Mouse (Mus musculus) heart, embryonic 10.5 days (tissue): ENCODE results near the gene Zdhhc22. TPM values are rescaled to one million over a fixed set of nuclear protein-coding genes. Genes with fewer than 3 reads are reported as not detected.

Source experiments
- DNase-seq: peaks from one replicate; pipeline ENCODE4 v3.0.0-alpha.2; 2017; ENCODE audit warnings: low spot score
- H3K27ac ChIP-seq: fragments of 300-500 bp; sonication (generic); 2 replicates; pipeline ENCODE4 v1.5.1; 2016; ENCODE audit warnings: mild to moderate bottlenecking
- H3K27me3 ChIP-seq: fragments of 300-500 bp; sonication (generic); 2 replicates; pipeline ENCODE4 v1.6.1; 2016; ENCODE audit warnings: mild to moderate bottlenecking; ENCODE audit not compliant: poor library complexity, insufficient read depth, severe bottlenecking
- H3K36me3 ChIP-seq: fragments of 300-500 bp; sonication (generic); 2 replicates; pipeline ENCODE4 v1.6.1; 2016; ENCODE audit warnings: mild to moderate bottlenecking, moderate library complexity
- H3K4me1 ChIP-seq: fragments of 300-500 bp; sonication (generic); 2 replicates; pipeline ENCODE4 v1.6.1; 2016; ENCODE audit warnings: mild to moderate bottlenecking
- H3K4me3 ChIP-seq: fragments of 300-500 bp; sonication (generic); 2 replicates; pipeline ENCODE4 v1.5.1; 2016; ENCODE audit warnings: mild to moderate bottlenecking, moderate library complexity
- H3K9me3 ChIP-seq: fragments of 300-500 bp; sonication (generic); 2 replicates; pipeline ENCODE4 v1.6.1; 2016; ENCODE audit warnings: mild to moderate bottlenecking, moderate library complexity
- WGBS: fragments of 180-500 bp; shearing (Covaris S2); methylation state at CpG from one replicate; pipeline ENCODE4 v1.1.7; 2016; 5-methylcytosine and 5-hydroxymethylcytosine counted together
- polyA plus RNA-seq: library from polyadenylated mRNA; unstranded; fragments of >200 nt; fragmentation: Nextera tagmentation; extraction: Ambion mirVana; gene quantifications from 2 replicates; pipeline ENCODE4 v1.2.1, GENCODE M21; 2016

The Zdhhc22 gene
- polyA plus RNA-seq, 1 experiment from 2014 or later, result not detected

- H3K27ac ChIP-seq, result no peak overlapping the region
- peaks cover 16% of the 10 kb centered on the region for H3K4me1 ChIP-seq
- peaks cover 88% of the 10 kb centered on the region for H3K27me3 ChIP-seq
- no peaks in the 10 kb centered on the region for H3K9me3 ChIP-seq
- H3K36me3 ChIP-seq, result no peaks in the 10 kb centered on the region
- DNase-seq, result no peak
- WGBS, result 8% methylated on average over 15 of the region's 15 CpGs
- H3K4me3 ChIP-seq, result peak overlapping the region; percentile 43; the same call in 1 of the 2 replicates
Measured at GRCm38 (mm10) chr12:86989378-86989777, 852 bp downstream of the Zdhhc22 start.

GRCm38 (mm10) chr12:86988227-86988626, 2.0 kb downstream of the Zdhhc22 start:
- Histone ChIP-seq H3K36me3 (no peaks in the 10 kb centered on the region), H3K9me3 (no peaks in the 10 kb centered on the region), H3K4me1 (peaks cover 21% of the 10 kb centered on the region), H3K27ac (no peak overlapping the region), H3K4me3 (no peak overlapping the region), H3K27me3 (peaks cover 94% of the 10 kb centered on the region)
- WGBS, result 36% methylated on average over 16 of the region's 16 CpGs
- no peak for DNase-seq

DNA sequence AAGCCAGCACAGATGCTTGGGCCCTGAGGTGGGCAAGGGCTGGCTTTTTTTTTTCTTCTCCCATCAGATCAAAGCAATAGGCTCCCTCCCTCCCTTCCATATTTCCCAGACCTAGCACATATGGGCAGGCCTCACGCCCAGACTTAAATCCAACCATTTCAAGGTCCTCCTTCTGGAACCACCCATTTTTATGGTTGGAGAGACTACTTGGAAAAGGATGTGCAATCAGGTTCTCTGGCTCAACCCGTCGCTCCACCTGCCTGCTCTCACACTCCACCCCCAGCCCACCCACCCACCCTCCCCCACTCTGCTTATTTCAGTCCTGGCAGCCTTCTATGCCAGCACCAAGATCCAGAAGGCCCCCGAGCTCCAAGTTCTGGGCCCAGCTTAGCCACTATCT, 3.7 kb downstream of the Zdhhc22 start:
- no peak for DNase-seq
- H3K27me3 ChIP-seq, result peaks cover 100% of the 10 kb centered on the region
- no peaks in the 10 kb centered on the region for H3K36me3 ChIP-seq
- H3K27ac ChIP-seq, result no peak overlapping the region
- WGBS, result 65% methylated on average over 4 of the region's 4 CpGs
- H3K4me1 ChIP-seq, result peaks cover 23% of the 10 kb centered on the region
- no peaks in the 10 kb centered on the region for H3K9me3 ChIP-seq
- H3K4me3 ChIP-seq, result no peak overlapping the region

- Histone ChIP-seq H3K4me1 (peaks cover 11% of the 10 kb centered on the region; the same call in 1 of the 2 replicates), H3K36me3 (no peaks in the 10 kb centered on the region), H3K4me3 (no peak overlapping the region), H3K27ac (no peak overlapping the region), H3K9me3 (no peaks in the 10 kb centered on the region), H3K27me3 (peaks cover 97% of the 10 kb centered on the region)
- 5% methylated on average over 6 of the region's 6 CpGs for WGBS
- no peak for DNase-seq
Measured at GRCm38 (mm10) chr12:86984194-86984555, 6.1 kb downstream of the Zdhhc22 start.

DNA sequence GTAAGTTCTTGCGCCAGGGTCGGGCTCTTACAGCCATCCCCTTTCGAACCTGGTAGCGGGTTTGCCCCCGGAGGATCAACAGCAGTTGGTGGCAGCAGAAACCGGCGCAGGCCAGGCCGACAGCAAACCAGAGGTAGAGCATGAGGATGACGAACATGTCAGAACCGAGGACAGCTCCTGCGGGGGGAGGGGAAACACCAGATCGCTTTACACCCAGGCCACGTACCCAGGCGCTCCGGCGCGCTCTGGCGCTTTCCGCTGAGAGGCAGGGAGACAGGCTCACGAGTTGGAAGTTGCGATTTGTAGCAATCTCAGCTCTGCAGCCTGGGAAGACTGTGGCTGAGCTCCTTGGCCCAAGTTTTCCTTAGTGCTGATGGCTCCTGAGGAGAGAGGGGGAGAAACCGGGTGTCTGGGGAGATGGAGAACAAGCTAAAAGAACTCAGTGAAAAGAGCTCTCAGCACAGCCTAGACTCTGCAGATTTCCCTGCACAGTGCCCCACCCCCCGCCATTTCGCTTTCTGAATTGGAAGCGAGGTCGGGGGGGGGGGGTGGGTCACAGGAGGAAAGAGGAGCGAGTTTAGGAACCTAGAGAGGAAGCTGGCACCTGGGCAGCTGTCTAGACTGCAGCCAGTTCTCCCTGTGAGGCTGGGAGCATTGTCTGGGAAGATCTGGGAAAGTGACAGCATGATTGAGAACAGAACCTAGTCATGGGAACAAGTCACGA, 6.6 kb downstream of the Zdhhc22 start:
- 3% methylated on average over 28 of the region's 28 CpGs for WGBS
- peak overlapping the region; percentile 19; the same call in 1 of the 2 replicates for H3K4me3 ChIP-seq
- H3K9me3 ChIP-seq, result no peaks in the 10 kb centered on the region
- H3K27me3 ChIP-seq, result peaks cover 97% of the 10 kb centered on the region
- no peaks in the 10 kb centered on the region for H3K36me3 ChIP-seq
- H3K4me1 ChIP-seq, result peaks cover 11% of the 10 kb centered on the region; the same call in 1 of the 2 replicates
- H3K27ac ChIP-seq, result no peak overlapping the region
- peak; percentile 86 for DNase-seq

DNA sequence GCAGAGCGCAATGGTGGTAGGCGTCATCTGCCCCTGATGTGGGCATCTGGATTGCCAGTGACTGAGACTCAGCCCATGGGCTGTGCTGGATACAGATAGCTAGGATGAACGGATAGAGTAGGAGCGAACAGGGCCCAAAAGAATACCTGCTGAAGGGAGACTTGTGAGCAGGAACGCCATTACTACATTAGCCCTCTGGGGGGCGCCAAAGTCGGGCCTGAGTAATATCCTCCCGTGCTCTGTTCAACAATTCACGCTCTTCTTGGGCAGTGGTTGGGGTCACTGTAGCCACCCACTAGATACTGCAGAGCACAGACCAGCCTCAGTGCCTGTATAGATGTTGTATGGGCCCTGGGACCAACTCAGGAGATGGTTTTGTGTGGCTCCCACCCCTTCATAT, 9.1 kb downstream of the Zdhhc22 start:
- H3K9me3 ChIP-seq, result no peaks in the 10 kb centered on the region
- 25% methylated on average over 9 of the region's 9 CpGs for WGBS
- no peak overlapping the region for H3K27ac ChIP-seq
- no peak overlapping the region for H3K4me3 ChIP-seq
- peaks cover 17% of the 10 kb centered on the region; the same call in 1 of the 2 replicates for H3K4me1 ChIP-seq
- H3K27me3 ChIP-seq, result peaks cover 92% of the 10 kb centered on the region
- H3K36me3 ChIP-seq, result no peaks in the 10 kb centered on the region
- no peak for DNase-seq

- Histone ChIP-seq H3K9me3 (no peaks in the 10 kb centered on the region), H3K36me3 (no peaks in the 10 kb centered on the region), H3K27me3 (peaks cover 74% of the 10 kb centered on the region), H3K4me1 (peaks cover 35% of the 10 kb centered on the region), H3K27ac (no peak overlapping the region), H3K4me3 (no peak overlapping the region)
- WGBS, result 19% methylated on average over 15 of the region's 15 CpGs
- DNase-seq, result no peak
Measured at GRCm38 (mm10) chr12:86977833-86978232, 12.4 kb downstream of the Zdhhc22 start.

DNA sequence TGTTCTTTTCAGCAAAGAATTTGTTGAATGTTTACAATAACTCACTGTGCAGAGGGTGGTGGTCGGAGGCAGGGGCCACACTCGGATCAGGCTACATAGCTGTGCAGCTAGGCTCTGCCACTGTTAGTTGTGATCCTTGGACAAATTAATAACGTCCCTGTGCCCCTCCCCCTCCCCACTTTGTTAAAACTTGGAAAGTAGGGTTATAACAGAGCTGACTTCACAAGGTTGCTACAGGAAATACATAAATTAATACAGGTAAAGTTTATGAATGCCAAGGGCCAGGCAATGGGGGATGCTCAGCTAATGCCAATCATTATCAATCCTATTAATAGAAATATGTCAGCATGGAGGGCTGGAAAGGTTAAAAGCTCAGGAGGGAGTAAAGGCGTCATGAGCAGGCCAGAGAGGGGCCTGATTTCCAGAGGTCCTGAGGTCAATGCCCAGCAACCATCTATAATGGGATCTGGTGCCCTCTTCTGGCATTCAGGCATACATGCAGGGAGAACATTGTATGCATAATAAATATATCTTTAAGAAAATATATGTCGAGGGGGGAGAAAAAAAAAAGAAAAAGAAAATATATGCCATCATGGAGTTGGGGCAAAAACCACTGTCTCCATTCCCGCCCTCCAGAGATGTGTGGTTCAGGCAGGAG, 13.6 kb downstream of the Zdhhc22 start:
- 58% methylated on average over 6 of the region's 6 CpGs for WGBS
- H3K27ac ChIP-seq, result no peak overlapping the region
- H3K36me3 ChIP-seq, result no peaks in the 10 kb centered on the region
- H3K27me3 ChIP-seq, result peaks cover 62% of the 10 kb centered on the region
- H3K4me1 ChIP-seq, result peaks cover 35% of the 10 kb centered on the region
- H3K4me3 ChIP-seq, result no peak overlapping the region
- no peaks in the 10 kb centered on the region for H3K9me3 ChIP-seq
- no peak for DNase-seq

- no peak for DNase-seq
- no peaks in the 10 kb centered on the region for H3K36me3 ChIP-seq
- peaks cover 53% of the 10 kb centered on the region for H3K27me3 ChIP-seq
- H3K27ac ChIP-seq, result no peak overlapping the region
- peaks cover 35% of the 10 kb centered on the region for H3K4me1 ChIP-seq
- no peak overlapping the region for H3K4me3 ChIP-seq
- WGBS, result 46% methylated on average over 10 of the region's 10 CpGs
- H3K9me3 ChIP-seq, result no peaks in the 10 kb centered on the region
Measured at GRCm38 (mm10) chr12:86975761-86976160, 14.5 kb downstream of the Zdhhc22 start.

DNA sequence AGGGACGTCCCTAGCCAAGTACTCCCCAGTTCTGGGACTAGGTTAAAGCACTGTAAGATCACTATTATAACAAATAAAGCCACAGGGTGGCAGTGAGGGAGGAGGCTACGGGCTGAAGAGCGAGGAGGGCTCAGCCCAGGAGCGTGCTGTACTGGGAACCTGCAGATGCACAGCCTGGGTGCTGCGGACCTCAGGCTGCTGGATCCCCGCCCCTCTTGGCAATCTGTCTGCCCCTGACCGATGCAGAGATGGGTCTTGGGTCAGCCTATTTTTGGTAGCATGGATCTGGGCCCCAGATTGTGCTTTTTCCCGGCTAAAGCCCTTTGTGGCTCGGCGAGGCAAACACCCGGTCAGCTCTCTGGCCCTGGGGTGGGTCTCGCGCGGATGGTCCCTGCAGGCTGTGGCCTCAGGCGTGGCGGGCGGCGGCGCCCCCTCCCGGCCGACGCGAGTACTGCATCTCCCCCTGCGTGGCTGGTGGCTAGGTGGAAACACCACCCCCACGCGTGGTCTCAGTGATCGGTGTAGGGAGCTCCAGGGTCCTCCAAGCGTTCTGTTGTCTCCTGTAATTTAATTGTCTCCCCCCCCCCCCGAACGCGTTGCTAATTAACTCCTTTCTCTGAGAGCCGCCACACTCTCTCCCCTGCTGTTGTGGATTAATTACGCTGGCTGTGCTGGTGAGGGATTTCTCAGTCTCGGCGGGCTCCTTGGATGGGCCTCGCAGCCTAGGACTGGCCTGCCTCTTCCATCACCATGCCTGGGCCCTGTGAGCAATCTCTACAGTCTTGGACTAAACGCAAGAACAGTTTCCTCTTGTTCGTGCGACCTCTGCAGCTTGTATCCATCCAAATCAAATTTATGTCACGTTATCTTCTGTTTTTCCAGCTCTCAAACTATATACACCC, 15.6 kb downstream of the Zdhhc22 start:
- 7% methylated on average over 40 of the region's 40 CpGs for WGBS
- Histone ChIP-seq H3K36me3 (no peaks in the 10 kb centered on the region), H3K4me3 (peak overlapping the region; percentile 55), H3K4me1 (peaks cover 41% of the 10 kb centered on the region), H3K27ac (peak overlapping the region; percentile 65), H3K27me3 (peaks cover 42% of the 10 kb centered on the region), H3K9me3 (no peaks in the 10 kb centered on the region)
- DNase-seq, result peak; percentile 84

DNA sequence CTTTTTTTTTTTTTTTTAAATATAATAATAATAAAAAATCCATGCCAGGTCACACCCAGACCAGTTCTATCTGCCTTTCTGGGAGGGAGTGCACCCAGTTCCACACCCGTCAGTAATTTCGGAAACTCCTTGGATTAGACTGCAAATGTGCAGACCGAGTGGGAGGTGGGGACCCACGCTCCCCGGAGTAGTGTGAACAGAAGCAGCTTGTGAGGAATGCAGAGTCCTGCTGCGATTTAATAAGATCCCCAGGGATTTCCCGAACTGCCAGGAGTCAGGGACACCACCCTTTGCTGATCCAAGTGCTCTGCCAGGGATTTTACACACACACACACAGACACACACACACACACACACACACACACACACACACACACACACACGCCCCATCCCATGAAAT, 16.5 kb downstream of the Zdhhc22 start:
- 33% methylated on average over 8 of the region's 8 CpGs for WGBS
- Histone ChIP-seq H3K4me1 (peaks cover 50% of the 10 kb centered on the region), H3K36me3 (no peaks in the 10 kb centered on the region), H3K9me3 (no peaks in the 10 kb centered on the region), H3K27me3 (peaks cover 36% of the 10 kb centered on the region), H3K4me3 (no peak overlapping the region), H3K27ac (peak overlapping the region; percentile 65; the same call in 1 of the 2 replicates)
- no peak for DNase-seq

DNA sequence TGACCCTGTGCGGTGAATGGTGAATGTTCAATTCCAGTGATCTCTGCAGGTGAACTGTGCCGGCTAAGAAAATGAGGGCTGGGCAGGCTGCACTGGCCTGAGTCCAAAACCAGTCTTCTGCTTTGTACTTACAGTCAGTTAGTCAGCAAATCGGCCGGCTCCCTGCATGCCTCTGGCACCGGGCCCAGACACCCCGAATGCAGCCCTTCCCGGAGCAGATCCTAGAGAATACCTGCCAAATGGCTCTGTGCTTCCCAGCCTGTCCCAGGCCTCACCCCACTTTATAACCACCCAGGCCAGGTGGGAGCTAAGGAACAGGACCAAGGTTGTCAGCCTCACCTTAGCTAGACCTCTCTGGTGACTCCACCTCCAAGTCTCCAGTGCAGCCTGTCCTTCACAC, 17.0 kb downstream of the Zdhhc22 start:
- no peak for DNase-seq
- 39% methylated on average over 7 of the region's 7 CpGs for WGBS
- H3K9me3 ChIP-seq, result no peaks in the 10 kb centered on the region
- no peaks in the 10 kb centered on the region for H3K36me3 ChIP-seq
- peaks cover 53% of the 10 kb centered on the region for H3K4me1 ChIP-seq
- H3K27me3 ChIP-seq, result peaks cover 31% of the 10 kb centered on the region
- H3K4me3 ChIP-seq, result no peak overlapping the region
- no peak overlapping the region for H3K27ac ChIP-seq

DNA sequence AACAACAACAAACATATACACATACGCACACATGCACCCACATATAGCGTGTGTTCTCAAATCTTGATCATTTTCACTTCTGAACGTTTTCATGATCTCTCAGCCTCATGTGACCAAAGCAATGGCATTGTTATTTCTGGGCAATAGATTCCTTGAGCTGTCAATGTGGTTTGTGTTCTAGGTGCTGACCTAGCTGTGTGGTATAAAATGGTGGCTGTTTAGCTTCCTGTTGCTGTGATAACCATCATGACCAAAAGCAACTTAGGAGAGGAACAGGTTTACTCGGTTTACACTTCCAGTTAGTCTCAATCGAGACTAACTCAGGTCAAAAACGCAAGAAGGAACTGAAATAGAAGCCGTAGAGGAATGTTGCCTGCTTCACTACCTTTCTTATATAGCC, 19.1 kb downstream of the Zdhhc22 start:
- peaks cover 3% of the 10 kb centered on the region; the same call in 1 of the 2 replicates for H3K36me3 ChIP-seq
- no peak overlapping the region for H3K27ac ChIP-seq
- no peak for DNase-seq
- no peak overlapping the region for H3K4me3 ChIP-seq
- peaks cover 49% of the 10 kb centered on the region for H3K4me1 ChIP-seq
- WGBS, result 88% methylated on average over 7 of the region's 7 CpGs
- H3K27me3 ChIP-seq, result peaks cover 15% of the 10 kb centered on the region
- no peaks in the 10 kb centered on the region for H3K9me3 ChIP-seq
